Mouse (Mus musculus) MEL (cell line): ENCODE measurements around the gene Kcna5. TPM values are rescaled to one million over a fixed set of nuclear protein-coding genes. Genes with fewer than 3 reads are reported as not detected.
A peak's percentile ranks its signal among the peaks of the same experiment; 100 is the strongest.

Experiments
- DNase-seq: peaks from one replicate; pipeline ENCODE4 v3.0.0; 2011; ENCODE audit warnings: low read depth, low spot score
- H3K27ac ChIP-seq: 2 replicates; pipeline ENCODE4 v1.5.1; 2012; ENCODE audit warnings: low read depth, mild to moderate bottlenecking, control low read depth, low read length, moderate library complexity; ENCODE audit not compliant: control insufficient read depth
- H3K27me3 ChIP-seq, 2 experiments: fragments of 150-350 bp in 1 of 2; sonication (generic) in 1 of 2; 2 replicates each; pipeline ENCODE4 v1.6.1; 2012; ENCODE audit warnings: low read length in 2 of 2, mild to moderate bottlenecking in 2 of 2, improper control_type of control experiment in 1 of 2, moderate library complexity in 1 of 2; ENCODE audit not compliant: insufficient read depth in 2 of 2, control insufficient read depth in 1 of 2
- H3K36me3 ChIP-seq, 2 experiments: 2 replicates each; pipeline ENCODE4 v1.6.1; 2012 to 2014; ENCODE audit warnings: low read length in 2 of 2, improper control_type of control experiment in 1 of 2, inconsistent platforms in 1 of 2, mild to moderate bottlenecking in 1 of 2; ENCODE audit not compliant: insufficient read depth in 2 of 2, control insufficient read depth in 1 of 2
- H3K4me1 ChIP-seq, 2 experiments: fragments of 150-350 bp in 1 of 2; sonication (generic) in 1 of 2; 2 replicates each; pipeline ENCODE4 v1.6.1; 2012; ENCODE audit warnings: low read length in 2 of 2, improper control_type of control experiment in 1 of 2, mild to moderate bottlenecking in 1 of 2; ENCODE audit not compliant: insufficient read depth in 2 of 2, control insufficient read depth in 1 of 2
- H3K4me3 ChIP-seq, 2 experiments: fragments of 150-350 bp in 1 of 2; sonication (generic) in 1 of 2; 2 replicates each; pipeline ENCODE4 v1.5.1; 2012; ENCODE audit warnings: low read depth in 2 of 2, low read length in 2 of 2, mild to moderate bottlenecking in 2 of 2, moderate library complexity in 2 of 2, control low read depth in 1 of 2, improper control_type of control experiment in 1 of 2; ENCODE audit not compliant: control insufficient read depth in 1 of 2, insufficient read depth in 1 of 2
- H3K79me2 ChIP-seq: 2 replicates; pipeline ENCODE4 v1.6.1; 2012; ENCODE audit warnings: mild to moderate bottlenecking, low read length, moderate library complexity; ENCODE audit not compliant: control insufficient read depth, poor library complexity, insufficient read depth
- H3K9ac ChIP-seq: 2 replicates; pipeline ENCODE4 v1.6.1; 2012; ENCODE audit warnings: low read depth, mild to moderate bottlenecking, control low read depth, low read length, moderate library complexity; ENCODE audit not compliant: control insufficient read depth, poor library complexity, severe bottlenecking
- H3K9me3 ChIP-seq: fragments of 150-350 bp; sonication (generic); replicated peaks from 2 replicates; pipeline ENCODE4 v1.6.1; 2012; ENCODE audit warnings: mild to moderate bottlenecking, low read length, improper control_type of control experiment, moderate library complexity; ENCODE audit not compliant: insufficient read depth
- CHD1 ChIP-seq: IDR thresholded peaks from 2 replicates; pipeline ENCODE4 v1.6.1; 2012; ENCODE audit warnings: low read depth, mild to moderate bottlenecking, inconsistent platforms, low read length, improper control_type of control experiment
- CTCF ChIP-seq, 3 experiments: IDR thresholded peaks in 2 of 3; conservative IDR thresholded peaks in 1 of 3; 2 replicates each; pipeline ENCODE4 v1.5.1; 2011 to 2012; ENCODE audit warnings: low read length in 3 of 3, low read depth in 2 of 3, mild to moderate bottlenecking in 2 of 3, improper control_type of control experiment in 1 of 3, inconsistent platforms in 1 of 3, mixed read lengths in 1 of 3, moderate library complexity in 1 of 3; ENCODE audit not compliant: control insufficient read depth in 1 of 3, insufficient read depth in 1 of 3, poor library complexity in 1 of 3, severe bottlenecking in 1 of 3
- JUND ChIP-seq: IDR thresholded peaks from 2 replicates; pipeline ENCODE4 v1.6.1; 2011; ENCODE audit warnings: low read depth, mild to moderate bottlenecking, improper control_type of control experiment, low read length
- KAT2A ChIP-seq: conservative IDR thresholded peaks from 2 replicates; pipeline ENCODE4 v1.6.1; 2012; ENCODE audit warnings: low read depth, low read length, improper control_type of control experiment, inconsistent platforms
- RAD21 ChIP-seq: IDR thresholded peaks from 2 replicates; pipeline ENCODE4 v1.6.1; 2011; ENCODE audit warnings: mild to moderate bottlenecking, low read depth, low read length, improper control_type of control experiment
- SIN3A ChIP-seq: IDR thresholded peaks from 2 replicates; pipeline ENCODE4 v1.6.1; 2012; ENCODE audit warnings: low read length, improper control_type of control experiment, inconsistent platforms
- SMC3 ChIP-seq: IDR thresholded peaks from 2 replicates; pipeline ENCODE4 v1.6.1; 2011; ENCODE audit warnings: low read depth, low read length, improper control_type of control experiment
- ZC3H11A ChIP-seq: IDR thresholded peaks from 2 replicates; pipeline ENCODE4 v1.6.1; 2012; ENCODE audit warnings: low read depth, mild to moderate bottlenecking, inconsistent platforms, low read length, improper control_type of control experiment
- ZNF384 ChIP-seq: IDR thresholded peaks from 2 replicates; pipeline ENCODE4 v1.6.1; 2012; ENCODE audit warnings: low read depth, mild to moderate bottlenecking, inconsistent platforms, low read length, improper control_type of control experiment
- polyA plus RNA-seq, 2 experiments: library from polyadenylated mRNA; stranded (reverse) in 1 of 2; unstranded in 1 of 2; fragments of >175 nt in 1 of 2; fragments of >200 nt in 1 of 2; gene quantifications; 2 replicates each; pipeline versions ENCODE4 v1.2.1 to v1.2.4; 2012; ENCODE audit warnings: low replicate concordance in 2 of 2, low read depth in 1 of 2; ENCODE audit not compliant: insufficient read length in 2 of 2, insufficient read depth in 1 of 2, missing spikeins in 1 of 2
- total RNA-seq: library from RNA; depleted of rRNA; stranded (reverse); fragments of 300-350 nt; gene quantifications from 2 replicates; pipeline ENCODE4 v1.2.3, GENCODE M21; 2012

The Kcna5 gene
- total and polyA plus RNA-seq, 3 experiments = not detected

- H3K9ac ChIP-seq = no peak overlapping the region
- TF ChIP-seq CTCF (IDR thresholded peaks at IDR 0.05 in 2 of 3, conservative IDR thresholded peaks at IDR 0.05 in 1 of 3; ENCODE audit: control insufficient read depth in 1 of 3, insufficient read depth in 1 of 3, low read depth in 2 of 3, low read length in 3 of 3, poor library complexity in 1 of 3, severe bottlenecking in 1 of 3) (peak in 1 of 3 experiments; percentile 17; a peak in 1 of 6 replicates), CHD1 (no peak)
- no peaks in the 10 kb centered on the region for H3K9me3 ChIP-seq
- DNase-seq = no peak
- no peaks in the 10 kb centered on the region for H3K4me1 ChIP-seq
- no peaks in the 10 kb centered on the region for H3K36me3 ChIP-seq
- H3K79me2 ChIP-seq = no peaks in the 10 kb centered on the region
- no peak overlapping the region for H3K27ac ChIP-seq
- no peak overlapping the region for H3K4me3 ChIP-seq
- H3K27me3 ChIP-seq = no peaks in the 10 kb centered on the region
Measured at GRCm38 (mm10) chr6:126500985-126501384, 34.2 kb downstream of the Kcna5 start.

GRCm38 (mm10) chr6:126500088-126500487 is 35.1 kb downstream of the Kcna5 start:
- DNase-seq = peak; percentile 31
- H3K27me3 ChIP-seq = no peaks in the 10 kb centered on the region
- no peak overlapping the region for H3K9ac ChIP-seq
- H3K4me3 ChIP-seq = no peak overlapping the region
- H3K36me3 ChIP-seq = no peaks in the 10 kb centered on the region
- no peaks in the 10 kb centered on the region for H3K79me2 ChIP-seq
- no peak overlapping the region for H3K27ac ChIP-seq
- peak; percentile 32 to 76 (median 61) for TF ChIP-seq CTCF (IDR thresholded peaks at IDR 0.05 in 2 of 3, conservative IDR thresholded peaks at IDR 0.05 in 1 of 3; ENCODE audit: control insufficient read depth in 1 of 3, insufficient read depth in 1 of 3, low read depth in 2 of 3, low read length in 3 of 3, poor library complexity in 1 of 3, severe bottlenecking in 1 of 3)
- no peak for TF ChIP-seq SIN3A
- peak; percentile 9; the same call in 1 of the 2 replicates for TF ChIP-seq ZC3H11A
- TF ChIP-seq KAT2A = no peak
- TF ChIP-seq SMC3 = peak; percentile 50
- peak; percentile 61 for TF ChIP-seq RAD21
- TF ChIP-seq JUND = no peak
- no peaks in the 10 kb centered on the region for H3K4me1 ChIP-seq
- no peaks in the 10 kb centered on the region for H3K9me3 ChIP-seq

DNA sequence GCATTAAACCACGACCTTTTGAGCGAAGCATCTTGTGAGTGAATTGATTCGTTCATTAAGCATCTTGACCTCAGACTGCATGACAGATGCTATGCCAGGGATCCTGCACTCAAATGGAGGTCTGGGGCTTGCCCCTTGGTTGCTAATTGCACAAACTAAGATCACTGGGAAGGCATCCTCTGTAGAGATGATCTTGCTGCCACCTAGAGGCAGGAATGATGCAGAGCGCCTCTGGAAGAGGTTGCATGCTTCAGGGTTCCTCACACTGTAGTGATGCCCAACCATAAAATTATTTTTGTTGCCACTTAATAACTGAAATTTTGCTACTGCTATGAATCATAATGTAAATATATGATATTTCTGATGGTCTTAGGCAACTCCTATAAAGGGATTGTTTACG is 37.3 kb downstream of the Kcna5 start:
- Histone ChIP-seq H3K36me3 (no peaks in the 10 kb centered on the region), H3K79me2 (no peaks in the 10 kb centered on the region), H3K9ac (no peak overlapping the region), H3K27me3 (no peaks in the 10 kb centered on the region), H3K4me3 (no peak overlapping the region), H3K27ac (no peak overlapping the region), H3K4me1 (no peaks in the 10 kb centered on the region), H3K9me3 (no peaks in the 10 kb centered on the region)
- TF ChIP-seq CTCF (IDR thresholded peaks at IDR 0.05 in 2 of 3, conservative IDR thresholded peaks at IDR 0.05 in 1 of 3; ENCODE audit: control insufficient read depth in 1 of 3, insufficient read depth in 1 of 3, low read depth in 2 of 3, low read length in 3 of 3, poor library complexity in 1 of 3, severe bottlenecking in 1 of 3) (peak; percentile 28 to 34 (median 34); a peak in 4 of 6 replicates), RAD21 (0 out of 2 replicates have a peak, but pooled peaks have one; percentile 7), ZNF384 (no peak)
- peak; percentile 3 for DNase-seq
